Mouse (Mus musculus): ENCODE measurements around the gene Cd52.

The Cd52 gene

DNA sequence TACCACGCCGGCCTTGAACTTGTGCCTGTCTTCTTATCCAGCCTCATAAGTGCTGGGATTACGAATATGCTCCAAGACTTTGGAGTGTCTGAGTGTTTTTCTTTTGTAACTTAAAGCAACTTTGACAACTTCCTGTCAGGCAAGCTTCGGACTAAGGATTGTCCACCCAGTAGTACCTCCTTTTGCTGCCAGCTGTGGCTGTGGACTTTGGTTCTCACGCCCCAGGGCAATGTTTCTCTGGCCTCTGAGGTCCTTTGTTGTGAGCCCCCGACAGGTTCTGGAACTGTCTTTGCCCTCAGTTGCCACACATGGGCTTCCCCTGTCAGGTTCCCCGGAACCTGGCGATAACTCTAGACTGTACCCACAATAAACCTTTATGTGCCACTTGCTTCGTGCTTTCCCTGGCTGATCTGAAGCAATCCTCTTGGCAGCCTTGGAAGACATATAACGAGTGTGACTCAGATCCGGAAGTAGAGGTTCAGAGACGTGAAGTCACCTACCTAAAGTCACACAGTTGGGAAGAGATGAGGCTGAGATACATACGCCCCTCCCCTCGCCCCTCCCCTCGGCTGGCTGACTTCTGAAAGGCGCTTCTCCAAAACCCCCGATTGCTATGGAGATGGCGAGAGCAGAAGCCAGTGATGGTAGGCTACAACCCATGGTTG lies 33.6 kb downstream of the Cd52 start:
- in situ Hi-C loops (cut with MboI; ENCODE audit: unreplicated experiment in 2 of 2), result no loop called here

DNA sequence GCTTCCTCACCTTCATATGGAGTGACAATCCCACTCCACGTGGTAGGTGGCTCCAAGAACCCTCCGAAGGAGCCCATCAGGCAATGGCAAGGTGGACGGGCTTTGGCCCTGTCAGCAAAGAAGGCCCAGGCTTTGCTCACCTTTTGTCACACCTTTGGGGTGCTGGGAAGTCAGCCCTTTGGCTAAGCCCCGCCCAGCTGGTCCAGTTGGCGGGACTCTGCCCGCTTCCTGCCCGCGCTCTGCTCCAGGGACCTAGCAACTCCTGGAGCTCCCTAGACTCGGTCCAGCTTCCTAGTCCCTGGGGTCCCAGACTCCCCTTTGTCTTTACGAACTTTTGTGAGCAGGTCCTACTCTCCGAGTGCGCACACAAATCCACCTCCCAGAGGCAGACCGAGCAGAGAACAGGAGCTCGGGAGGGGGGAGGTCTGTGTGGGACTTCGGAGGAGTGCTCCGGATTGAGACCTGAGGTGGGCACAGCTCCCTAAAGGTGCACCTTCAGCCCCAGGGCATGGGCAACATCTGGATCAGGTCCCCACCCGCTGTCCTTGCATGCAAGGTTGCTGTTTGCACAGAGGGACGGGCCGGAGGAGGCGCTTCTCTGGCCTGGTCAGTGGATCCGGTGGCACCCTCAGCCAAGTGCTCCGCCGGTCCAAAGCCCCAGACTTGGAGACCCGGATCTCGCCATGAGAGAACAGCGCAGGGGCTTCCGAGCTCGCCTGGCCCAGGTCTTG lies 34.6 kb downstream of the Cd52 start, which contains the start of gene Crybg2:
Gene Crybg2 (plus strand): TSS at position 681 of the 731 bp plus-strand sequence.
- in situ Hi-C loops (cut with MboI; ENCODE audit: unreplicated experiment in 2 of 2), result no loop called here

DNA sequence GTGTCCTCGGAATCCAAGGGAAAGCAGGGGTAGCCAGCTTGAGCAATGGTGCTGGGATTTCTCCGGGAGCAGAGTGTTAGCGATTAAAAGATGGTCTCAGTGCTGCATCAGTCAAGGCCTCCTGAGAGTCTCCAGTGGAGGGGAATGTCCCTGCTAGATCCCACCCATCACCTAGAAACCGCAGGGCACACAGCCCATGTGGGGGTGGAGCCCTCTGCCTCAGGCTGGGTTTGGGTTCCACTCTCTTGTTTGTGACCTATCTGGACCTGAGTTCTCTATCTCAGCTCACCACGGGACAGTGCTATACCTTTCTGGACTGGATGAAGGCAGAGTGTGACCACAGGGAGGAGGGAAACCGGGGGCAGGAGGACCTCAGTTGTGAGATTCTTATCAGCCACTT lies 36.0 kb downstream of the Cd52 start:
- in situ Hi-C loops (cut with MboI; ENCODE audit: unreplicated experiment in 2 of 2), result no loop called here

DNA sequence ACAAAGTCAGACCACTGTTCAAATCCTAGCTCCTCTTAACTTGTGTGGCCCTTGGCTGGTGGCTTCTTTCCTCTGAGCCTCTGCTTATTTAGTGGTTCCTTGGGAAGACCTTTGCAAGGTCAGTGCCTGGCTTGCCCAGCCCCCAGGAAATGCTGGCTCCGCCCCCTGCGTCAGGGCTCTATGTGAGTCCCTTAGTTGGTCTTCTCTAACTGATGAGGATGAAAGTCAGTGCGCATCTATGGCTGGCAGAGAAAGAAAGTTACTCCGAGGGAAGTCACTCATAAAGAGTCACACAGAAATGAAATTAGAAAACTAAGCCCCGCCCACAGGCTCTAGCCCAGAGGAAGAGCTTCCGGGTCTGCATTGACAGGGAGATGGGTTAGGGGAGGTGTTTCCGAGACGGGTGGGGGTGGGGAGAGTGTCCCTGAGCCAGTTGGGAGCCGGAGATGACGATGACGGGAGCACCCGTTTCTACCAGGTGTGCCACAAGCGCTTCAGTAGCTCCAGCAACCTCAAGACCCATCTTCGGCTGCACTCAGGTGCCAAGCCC lies 36.6 kb downstream of the Cd52 start:
- in situ Hi-C loops (cut with MboI; ENCODE audit: unreplicated experiment in 2 of 2), result no loop called here

DNA sequence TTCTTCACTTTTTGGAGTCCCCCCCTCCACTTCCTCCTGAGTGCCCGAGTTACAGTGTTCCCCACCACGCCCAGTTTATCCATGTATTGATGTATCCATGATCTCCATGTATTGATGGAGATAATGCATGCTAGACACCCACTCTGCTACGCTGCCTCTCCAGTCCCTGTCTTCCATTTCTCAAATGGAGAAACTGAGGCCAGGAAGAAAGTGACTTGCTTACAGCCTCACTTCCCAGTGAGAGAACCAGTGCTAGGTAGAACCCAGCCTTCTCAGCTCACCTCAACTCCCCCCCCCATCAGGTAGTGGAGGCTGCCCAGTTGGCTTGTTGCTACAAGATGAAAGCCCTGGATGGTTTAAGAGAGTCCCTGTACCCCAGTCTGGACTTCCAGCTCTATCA lies 41.3 kb downstream of the Cd52 start, which contains the start of gene Zfp683:
Gene Zfp683 (plus strand): TSS at position 301 of the 400 bp plus-strand sequence.
- in situ Hi-C loops (cut with MboI; ENCODE audit: unreplicated experiment in 2 of 2), result no loop called here

DNA sequence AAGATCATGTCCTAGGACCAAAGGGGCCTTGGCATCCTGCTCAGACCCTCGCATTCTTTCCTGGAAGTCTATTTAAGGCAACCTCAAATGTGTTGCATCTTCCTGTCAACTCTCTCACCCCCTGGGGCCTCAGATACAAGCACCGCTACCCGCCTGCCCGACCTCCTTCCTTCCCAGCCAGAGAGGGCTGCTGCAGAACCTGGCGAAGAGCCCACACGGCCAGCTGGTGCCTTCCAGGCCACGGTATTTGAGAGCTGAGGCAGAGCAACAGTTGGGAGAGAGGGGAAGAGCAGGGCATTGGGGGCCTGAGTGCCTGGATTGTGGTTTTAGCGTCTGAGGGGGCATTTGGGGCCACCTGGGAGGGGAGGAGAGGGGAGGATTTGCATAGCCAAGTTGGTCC lies 42.3 kb downstream of the Cd52 start:
- in situ Hi-C loops (cut with MboI; ENCODE audit: unreplicated experiment in 2 of 2), result no loop called here

DNA sequence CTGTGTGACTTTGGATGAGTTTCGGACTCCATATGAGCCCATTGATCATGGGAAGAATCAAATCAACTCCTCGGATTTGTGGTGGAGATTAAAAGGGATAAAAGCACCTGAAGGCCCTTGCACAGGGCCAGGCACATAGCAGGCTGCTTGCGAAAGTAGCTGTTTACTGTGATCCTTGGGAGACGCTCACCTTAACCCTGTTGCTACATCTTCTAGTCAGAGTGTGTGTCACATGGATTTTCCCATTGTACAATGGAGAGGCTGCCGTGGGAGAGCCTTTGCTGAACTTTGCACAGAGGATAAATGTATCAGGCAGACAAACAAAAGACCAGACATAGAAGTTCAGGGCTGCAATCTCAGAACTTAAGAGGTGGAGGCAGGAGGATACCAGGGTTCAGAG lies 43.0 kb downstream of the Cd52 start:
- in situ Hi-C loops (cut with MboI; ENCODE audit: unreplicated experiment in 2 of 2), result no loop called here

DNA sequence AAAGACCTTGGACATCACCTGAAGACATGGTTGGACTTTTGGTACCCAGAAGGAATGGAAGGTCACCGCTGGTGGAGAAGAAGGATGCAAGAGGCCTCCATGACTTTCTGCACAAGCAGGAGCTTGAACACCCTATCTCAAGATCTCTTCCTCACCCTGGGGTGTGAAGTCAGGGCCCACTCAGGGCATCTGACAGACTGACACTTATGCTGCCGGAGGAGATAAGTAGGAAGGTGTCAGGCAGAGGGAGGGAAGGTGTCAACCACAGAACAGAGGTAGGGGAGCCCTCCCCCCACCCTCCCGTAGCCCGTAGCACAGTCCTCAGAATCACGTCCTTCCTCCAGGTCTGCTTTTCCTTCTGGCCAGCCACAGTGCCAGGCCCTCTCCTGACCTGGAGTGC lies 47.2 kb downstream of the Cd52 start:
- in situ Hi-C loops (cut with MboI; ENCODE audit: unreplicated experiment in 2 of 2), result no loop called here

DNA sequence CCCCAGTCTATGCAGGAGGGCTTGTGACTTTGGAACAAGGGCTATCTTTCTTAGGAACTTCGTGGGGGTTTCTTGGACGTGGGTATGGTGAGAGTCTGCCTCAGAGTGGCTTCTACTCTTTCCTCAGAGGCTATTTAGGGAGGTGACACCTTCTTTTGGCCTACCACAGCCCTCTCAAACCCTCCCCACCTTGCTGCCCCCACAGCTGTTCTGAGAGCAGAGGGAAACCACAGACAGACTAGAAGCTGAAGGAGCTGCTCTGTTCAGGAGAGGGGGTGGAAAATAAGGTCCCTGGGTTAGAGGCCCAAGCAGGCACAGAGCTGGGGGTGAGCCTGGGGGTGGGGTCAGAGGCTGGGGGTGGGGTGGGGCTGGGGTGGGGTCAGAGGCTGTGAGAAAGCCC lies 51.8 kb downstream of the Cd52 start:
- in situ Hi-C loops (cut with MboI; ENCODE audit: unreplicated experiment in 2 of 2), result no loop called here

DNA sequence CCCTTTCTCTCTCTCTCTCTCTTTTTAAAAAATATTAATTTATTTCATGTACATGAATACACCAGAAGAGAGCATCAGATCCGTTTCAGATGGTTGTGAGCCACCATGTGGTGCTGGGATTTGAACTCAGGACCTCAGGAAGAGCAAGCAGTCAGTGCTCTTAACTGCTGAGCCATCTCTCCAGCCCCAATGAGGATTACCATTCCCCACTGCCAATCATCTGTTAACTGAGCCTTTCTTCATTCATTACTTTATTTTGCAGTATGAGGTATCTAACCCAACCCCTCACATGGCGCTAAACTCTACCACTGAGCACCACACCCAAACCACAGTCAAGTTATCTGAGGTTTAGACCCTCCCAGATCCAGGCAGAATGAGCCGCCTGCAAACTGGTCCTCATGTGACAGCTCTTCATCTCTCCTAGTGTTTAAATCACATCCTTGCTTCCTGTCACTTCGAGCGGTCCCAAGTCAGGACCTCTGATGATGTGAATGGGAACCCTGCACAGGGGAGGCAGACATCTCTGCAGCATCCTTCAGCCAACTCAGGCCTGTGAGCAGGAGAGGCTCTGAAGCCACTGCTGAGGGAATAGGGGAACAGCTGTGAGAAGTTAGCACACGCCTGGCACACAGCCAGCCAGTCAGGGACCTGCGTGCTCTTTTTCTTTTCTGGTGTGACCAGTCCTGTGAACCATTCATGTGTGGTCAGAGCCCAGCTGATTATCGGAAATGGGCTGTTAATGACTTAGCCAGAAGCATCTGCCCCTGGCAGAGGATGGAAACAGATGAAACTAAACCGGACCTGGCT lies 53.4 kb downstream of the Cd52 start:
- in situ Hi-C loops (cut with MboI; ENCODE audit: unreplicated experiment in 2 of 2), result no loop called here

DNA sequence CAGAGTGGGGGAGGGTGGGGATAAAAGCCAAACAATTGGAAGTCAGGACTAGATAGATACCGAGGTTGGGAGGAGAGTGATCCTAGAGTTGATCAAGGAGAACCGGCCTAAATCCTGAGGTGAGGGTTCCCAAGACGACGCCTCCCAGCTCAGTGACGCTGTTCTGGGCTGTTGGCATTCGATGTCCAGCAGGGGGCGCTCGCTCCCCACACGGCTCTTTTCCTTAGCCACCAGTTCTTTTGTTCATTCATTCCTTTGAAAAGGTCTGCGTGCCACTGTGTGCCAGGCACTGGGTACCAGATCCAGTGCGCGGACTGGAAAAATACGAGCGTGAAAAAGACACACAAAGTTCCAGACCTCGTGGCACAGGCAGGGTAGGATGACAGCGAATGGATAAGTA lies 58.9 kb downstream of the Cd52 start:
- in situ Hi-C loops (cut with MboI; ENCODE audit: unreplicated experiment in 2 of 2), result loop anchor here (5.0 kb wide), 4 partner anchors 46 to 251 kb away; partner anchors contain the start of genes Gm30191 (in 1 of the 2), Pdik1l (in 1 of the 2) and Zfp593 (in 1 of the 2)
